Mouse (Mus musculus): ENCODE measurements around the gene Ifna12. TPM values are rescaled to one million over a fixed set of nuclear protein-coding genes. Genes with fewer than 3 reads are reported as not detected.

Gene Ifna12
- polyA plus RNA-seq (2015; fragmentation: Illumina TruSeq; extraction: RNeasy Lipid Tissue Mini Kit (QIAGEN cat#74804); ENCODE audit: insufficient read depth, low read depth, low replicate concordance): not detected

GRCm38 (mm10) chr4:88603276-88603675, at the start of gene Ifna12:
Ifna12 (minus strand) TSS chr4:88603376.

GRCm38 (mm10) chr4:88644359-88644758, 41.2 kb upstream of the Ifna12 start, which contains the start of gene Ifna13:
Ifna13 (minus strand) TSS chr4:88644459.

DNA sequence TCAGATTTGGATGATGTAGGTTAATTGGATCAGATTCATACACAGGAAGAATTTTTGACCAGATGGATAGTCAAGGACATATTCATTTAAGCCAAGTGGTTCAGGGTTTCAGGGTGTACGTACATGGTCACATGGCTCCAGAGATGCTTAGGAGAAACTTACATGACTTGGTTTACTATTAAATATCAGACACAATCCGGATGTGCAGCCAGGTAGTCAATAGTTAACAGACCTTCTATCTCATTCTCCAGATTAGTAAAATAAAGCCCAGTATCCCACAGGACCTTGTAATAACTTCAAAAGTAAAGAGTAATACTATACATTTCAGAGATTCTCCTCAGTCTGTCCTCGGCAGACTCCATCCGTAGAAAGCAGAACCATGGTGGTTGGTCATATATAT, 31.1 kb upstream of the Ifna12 start, which contains the start of gene C87499:
TSS of gene C87499 (minus strand) at position 101 of the 400 bp plus-strand sequence.

GRCm38 (mm10) chr4:88592285-88592684, 10.9 kb downstream of the Ifna12 start, which contains the start of gene Ifna9:
Ifna9 (minus strand) TSS chr4:88592385.

DNA sequence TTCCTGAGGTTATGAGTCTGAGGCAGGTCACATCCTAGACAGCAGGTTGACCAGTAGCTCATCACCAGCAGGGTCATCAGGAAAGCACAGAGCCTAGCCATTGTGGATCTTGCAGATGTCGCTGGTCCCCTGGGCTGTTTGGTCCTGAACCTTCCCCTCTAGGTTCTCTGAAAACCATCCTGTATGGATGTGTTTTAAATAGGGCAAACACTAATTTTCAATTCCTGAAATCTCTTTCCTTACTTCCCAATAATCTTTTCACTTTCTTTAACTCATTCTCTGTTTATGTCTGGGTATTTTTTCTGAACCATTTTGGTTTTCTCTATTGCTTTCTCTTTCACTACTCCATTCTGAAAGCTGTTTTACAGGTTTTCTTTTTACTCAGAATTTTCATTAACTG, 31.5 kb downstream of the Ifna12 start, which contains the start of gene Ifna14:
TSS of gene Ifna14 (minus strand) at position 101 of the 400 bp plus-strand sequence.

DNA sequence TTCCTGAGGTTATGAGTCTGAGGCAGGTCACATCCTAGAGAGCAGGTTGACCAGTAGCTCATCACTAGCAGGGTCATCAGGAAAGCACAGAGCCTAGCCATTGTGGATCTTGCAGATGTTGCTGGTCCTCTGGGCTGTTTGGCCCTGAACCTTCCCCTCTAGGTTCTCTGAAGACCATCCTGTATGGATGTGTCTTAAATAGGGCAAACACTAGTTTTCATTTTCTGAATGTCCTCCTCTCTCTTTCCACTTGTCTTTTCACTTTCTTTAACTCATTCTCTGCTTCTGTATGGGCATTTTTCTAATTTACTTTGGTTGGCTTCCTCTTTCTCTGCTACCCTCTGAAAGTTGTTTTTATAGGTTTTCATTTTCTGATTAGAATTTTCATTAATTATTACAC, 45.0 kb downstream of the Ifna12 start, which contains the start of gene Ifna15:
TSS of gene Ifna15 (minus strand) at position 101 of the 400 bp plus-strand sequence.

Other genes with a start within 250 kb of the Ifna12 start
- 4.0 TPM for gene Hacd4, start 164.4 kb downstream of the Ifna12 start, polyA plus RNA-seq (2015; fragmentation: Illumina TruSeq; extraction: RNeasy Lipid Tissue Mini Kit (QIAGEN cat#74804); ENCODE audit: insufficient read depth, low read depth, low replicate concordance)
- gene Ifnb1, start 80.6 kb downstream of the Ifna12 start, polyA plus RNA-seq (2015; fragmentation: Illumina TruSeq; extraction: RNeasy Lipid Tissue Mini Kit (QIAGEN cat#74804); ENCODE audit: insufficient read depth, low read depth, low replicate concordance): not detected
- gene Ifna15, start 45.1 kb downstream of the Ifna12 start, polyA plus RNA-seq (2015; fragmentation: Illumina TruSeq; extraction: RNeasy Lipid Tissue Mini Kit (QIAGEN cat#74804); ENCODE audit: insufficient read depth, low read depth, low replicate concordance): not detected
- not detected for gene Ifna14, start 31.6 kb downstream of the Ifna12 start, polyA plus RNA-seq (2015; fragmentation: Illumina TruSeq; extraction: RNeasy Lipid Tissue Mini Kit (QIAGEN cat#74804); ENCODE audit: insufficient read depth, low read depth, low replicate concordance)
- not detected for gene Ifna9, start 11.0 kb downstream of the Ifna12 start, polyA plus RNA-seq (2015; fragmentation: Illumina TruSeq; extraction: RNeasy Lipid Tissue Mini Kit (QIAGEN cat#74804); ENCODE audit: insufficient read depth, low read depth, low replicate concordance)
- gene C87499, start 31.0 kb upstream of the Ifna12 start, polyA plus RNA-seq (2015; fragmentation: Illumina TruSeq; extraction: RNeasy Lipid Tissue Mini Kit (QIAGEN cat#74804); ENCODE audit: insufficient read depth, low read depth, low replicate concordance): not detected
- gene Ifna13, start 41.1 kb upstream of the Ifna12 start, polyA plus RNA-seq (2015; fragmentation: Illumina TruSeq; extraction: RNeasy Lipid Tissue Mini Kit (QIAGEN cat#74804); ENCODE audit: insufficient read depth, low read depth, low replicate concordance): not detected
- not detected for gene Ifna16, start 73.5 kb upstream of the Ifna12 start, polyA plus RNA-seq (2015; fragmentation: Illumina TruSeq; extraction: RNeasy Lipid Tissue Mini Kit (QIAGEN cat#74804); ENCODE audit: insufficient read depth, low read depth, low replicate concordance)
- not detected for gene Ifna2, start 80.5 kb upstream of the Ifna12 start, polyA plus RNA-seq (2015; fragmentation: Illumina TruSeq; extraction: RNeasy Lipid Tissue Mini Kit (QIAGEN cat#74804); ENCODE audit: insufficient read depth, low read depth, low replicate concordance)
- not detected for gene Ifnab, start 88.0 kb upstream of the Ifna12 start, polyA plus RNA-seq (2015; fragmentation: Illumina TruSeq; extraction: RNeasy Lipid Tissue Mini Kit (QIAGEN cat#74804); ENCODE audit: insufficient read depth, low read depth, low replicate concordance)
- gene Gm26566, start 118.4 kb upstream of the Ifna12 start, polyA plus RNA-seq (2015; fragmentation: Illumina TruSeq; extraction: RNeasy Lipid Tissue Mini Kit (QIAGEN cat#74804); ENCODE audit: insufficient read depth, low read depth, low replicate concordance): not detected
- gene Klhl9, start 119.1 kb upstream of the Ifna12 start, polyA plus RNA-seq (2015; fragmentation: Illumina TruSeq; extraction: RNeasy Lipid Tissue Mini Kit (QIAGEN cat#74804); ENCODE audit: insufficient read depth, low read depth, low replicate concordance): 7.4 TPM
- gene Gm13271, start 151.5 kb upstream of the Ifna12 start, polyA plus RNA-seq (2015; fragmentation: Illumina TruSeq; extraction: RNeasy Lipid Tissue Mini Kit (QIAGEN cat#74804); ENCODE audit: insufficient read depth, low read depth, low replicate concordance): not detected
- gene Gm13283, start 156.7 kb upstream of the Ifna12 start, polyA plus RNA-seq (2015; fragmentation: Illumina TruSeq; extraction: RNeasy Lipid Tissue Mini Kit (QIAGEN cat#74804); ENCODE audit: insufficient read depth, low read depth, low replicate concordance): not detected
- gene Gm13290, start 170.5 kb upstream of the Ifna12 start, polyA plus RNA-seq (2015; fragmentation: Illumina TruSeq; extraction: RNeasy Lipid Tissue Mini Kit (QIAGEN cat#74804); ENCODE audit: insufficient read depth, low read depth, low replicate concordance): not detected
- gene Gm13289, start 173.5 kb upstream of the Ifna12 start, polyA plus RNA-seq (2015; fragmentation: Illumina TruSeq; extraction: RNeasy Lipid Tissue Mini Kit (QIAGEN cat#74804); ENCODE audit: insufficient read depth, low read depth, low replicate concordance): not detected
- not detected for gene Gm13272, start 176.5 kb upstream of the Ifna12 start, polyA plus RNA-seq (2015; fragmentation: Illumina TruSeq; extraction: RNeasy Lipid Tissue Mini Kit (QIAGEN cat#74804); ENCODE audit: insufficient read depth, low read depth, low replicate concordance)
- not detected for gene Ifnz, start 178.8 kb upstream of the Ifna12 start, polyA plus RNA-seq (2015; fragmentation: Illumina TruSeq; extraction: RNeasy Lipid Tissue Mini Kit (QIAGEN cat#74804); ENCODE audit: insufficient read depth, low read depth, low replicate concordance)
- not detected for gene Gm13276, start 182.3 kb upstream of the Ifna12 start, polyA plus RNA-seq (2015; fragmentation: Illumina TruSeq; extraction: RNeasy Lipid Tissue Mini Kit (QIAGEN cat#74804); ENCODE audit: insufficient read depth, low read depth, low replicate concordance)
- gene Gm13277, start 185.3 kb upstream of the Ifna12 start, polyA plus RNA-seq (2015; fragmentation: Illumina TruSeq; extraction: RNeasy Lipid Tissue Mini Kit (QIAGEN cat#74804); ENCODE audit: insufficient read depth, low read depth, low replicate concordance): not detected
- gene Gm13278, start 188.2 kb upstream of the Ifna12 start, polyA plus RNA-seq (2015; fragmentation: Illumina TruSeq; extraction: RNeasy Lipid Tissue Mini Kit (QIAGEN cat#74804); ENCODE audit: insufficient read depth, low read depth, low replicate concordance): not detected
- not detected for gene Gm13275, start 191.1 kb upstream of the Ifna12 start, polyA plus RNA-seq (2015; fragmentation: Illumina TruSeq; extraction: RNeasy Lipid Tissue Mini Kit (QIAGEN cat#74804); ENCODE audit: insufficient read depth, low read depth, low replicate concordance)
- not detected for gene Gm13279, start 194.0 kb upstream of the Ifna12 start, polyA plus RNA-seq (2015; fragmentation: Illumina TruSeq; extraction: RNeasy Lipid Tissue Mini Kit (QIAGEN cat#74804); ENCODE audit: insufficient read depth, low read depth, low replicate concordance)
- not detected for gene Gm13285, start 196.3 kb upstream of the Ifna12 start, polyA plus RNA-seq (2015; fragmentation: Illumina TruSeq; extraction: RNeasy Lipid Tissue Mini Kit (QIAGEN cat#74804); ENCODE audit: insufficient read depth, low read depth, low replicate concordance)
- gene Gm13287, start 199.9 kb upstream of the Ifna12 start, polyA plus RNA-seq (2015; fragmentation: Illumina TruSeq; extraction: RNeasy Lipid Tissue Mini Kit (QIAGEN cat#74804); ENCODE audit: insufficient read depth, low read depth, low replicate concordance): not detected
- not detected for gene Gm13288, start 202.2 kb upstream of the Ifna12 start, polyA plus RNA-seq (2015; fragmentation: Illumina TruSeq; extraction: RNeasy Lipid Tissue Mini Kit (QIAGEN cat#74804); ENCODE audit: insufficient read depth, low read depth, low replicate concordance)
- gene Ifna7, start 212.9 kb upstream of the Ifna12 start, polyA plus RNA-seq (2015; fragmentation: Illumina TruSeq; extraction: RNeasy Lipid Tissue Mini Kit (QIAGEN cat#74804); ENCODE audit: insufficient read depth, low read depth, low replicate concordance): not detected
- not detected for gene Ifna11, start 216.6 kb upstream of the Ifna12 start, polyA plus RNA-seq (2015; fragmentation: Illumina TruSeq; extraction: RNeasy Lipid Tissue Mini Kit (QIAGEN cat#74804); ENCODE audit: insufficient read depth, low read depth, low replicate concordance)
- gene Ifna6, start 224.0 kb upstream of the Ifna12 start, polyA plus RNA-seq (2015; fragmentation: Illumina TruSeq; extraction: RNeasy Lipid Tissue Mini Kit (QIAGEN cat#74804); ENCODE audit: insufficient read depth, low read depth, low replicate concordance): not detected
- not detected for gene Ifna5, start 232.1 kb upstream of the Ifna12 start, polyA plus RNA-seq (2015; fragmentation: Illumina TruSeq; extraction: RNeasy Lipid Tissue Mini Kit (QIAGEN cat#74804); ENCODE audit: insufficient read depth, low read depth, low replicate concordance)
- not detected for gene Ifna4, start 238.5 kb upstream of the Ifna12 start, polyA plus RNA-seq (2015; fragmentation: Illumina TruSeq; extraction: RNeasy Lipid Tissue Mini Kit (QIAGEN cat#74804); ENCODE audit: insufficient read depth, low read depth, low replicate concordance)
- gene Ifna1, start 246.7 kb upstream of the Ifna12 start, polyA plus RNA-seq (2015; fragmentation: Illumina TruSeq; extraction: RNeasy Lipid Tissue Mini Kit (QIAGEN cat#74804); ENCODE audit: insufficient read depth, low read depth, low replicate concordance): not detected

All from pancreas, adult 10 weeks (tissue).